Mouse (Mus musculus): ENCODE data around the gene Shroom3. TPM values are rescaled to one million over a fixed set of nuclear protein-coding genes. Genes with fewer than 3 reads are reported as not detected.

Shroom3 gene
- total RNA-seq, 2 experiments from 2014 or later = not detected

- no peak for ATAC-seq (replicated peaks; ENCODE audit: poor library complexity, severe bottlenecking)
Observed at GRCm38 (mm10) chr5:92742701-92743100, 59.5 kb downstream of the Shroom3 start.

- ATAC-seq (replicated peaks; ENCODE audit: poor library complexity, severe bottlenecking) = no peak
Observed at GRCm38 (mm10) chr5:92745390-92746253, 62.4 kb downstream of the Shroom3 start.

GRCm38 (mm10) chr5:92751488-92751887 is 68.3 kb downstream of the Shroom3 start:
- ATAC-seq (replicated peaks; ENCODE audit: poor library complexity, severe bottlenecking) = no peak

- no peak for ATAC-seq (replicated peaks; ENCODE audit: poor library complexity, severe bottlenecking)
Observed at GRCm38 (mm10) chr5:92755241-92755775, 72.1 kb downstream of the Shroom3 start.

GRCm38 (mm10) chr5:92759156-92759745 is 76.0 kb downstream of the Shroom3 start:
- ATAC-seq (replicated peaks; ENCODE audit: poor library complexity, severe bottlenecking) = no peak

GRCm38 (mm10) chr5:92760542-92760941 is 77.3 kb downstream of the Shroom3 start:
- no peak for ATAC-seq (replicated peaks; ENCODE audit: poor library complexity, severe bottlenecking)

GRCm38 (mm10) chr5:92761615-92762353 is 78.5 kb downstream of the Shroom3 start:
- no peak for ATAC-seq (replicated peaks; ENCODE audit: poor library complexity, severe bottlenecking)

- ATAC-seq (replicated peaks; ENCODE audit: poor library complexity, severe bottlenecking) = no peak
Observed at GRCm38 (mm10) chr5:92762425-92762824, 79.2 kb downstream of the Shroom3 start.

- ATAC-seq (replicated peaks; ENCODE audit: poor library complexity, severe bottlenecking) = no peak
Observed at GRCm38 (mm10) chr5:92763546-92763952, 80.3 kb downstream of the Shroom3 start.

- no peak for ATAC-seq (replicated peaks; ENCODE audit: poor library complexity, severe bottlenecking)
Observed at GRCm38 (mm10) chr5:92766301-92766700, 83.1 kb downstream of the Shroom3 start.

GRCm38 (mm10) chr5:92767194-92767777 is 84.1 kb downstream of the Shroom3 start:
- ATAC-seq (replicated peaks; ENCODE audit: poor library complexity, severe bottlenecking) = no peak

- ATAC-seq (replicated peaks; ENCODE audit: poor library complexity, severe bottlenecking) = no peak
Observed at GRCm38 (mm10) chr5:92767857-92768291, 84.6 kb downstream of the Shroom3 start.

- no peak for ATAC-seq (replicated peaks; ENCODE audit: poor library complexity, severe bottlenecking)
Observed at GRCm38 (mm10) chr5:92773821-92774220, 90.6 kb downstream of the Shroom3 start.

GRCm38 (mm10) chr5:92774419-92774818 is 91.2 kb downstream of the Shroom3 start:
- ATAC-seq (replicated peaks; ENCODE audit: poor library complexity, severe bottlenecking) = no peak

GRCm38 (mm10) chr5:92774893-92775292 is 91.7 kb downstream of the Shroom3 start:
- ATAC-seq (replicated peaks; ENCODE audit: poor library complexity, severe bottlenecking) = no peak

GRCm38 (mm10) chr5:92778395-92778794 is 95.2 kb downstream of the Shroom3 start:
- no peak for ATAC-seq (replicated peaks; ENCODE audit: poor library complexity, severe bottlenecking)

GRCm38 (mm10) chr5:92781082-92781481 is 97.8 kb downstream of the Shroom3 start:
- no peak for ATAC-seq (replicated peaks; ENCODE audit: poor library complexity, severe bottlenecking)

GRCm38 (mm10) chr5:92784037-92784860 is 101.0 kb downstream of the Shroom3 start:
- no peak for ATAC-seq (replicated peaks; ENCODE audit: poor library complexity, severe bottlenecking)

GRCm38 (mm10) chr5:92785870-92786436 is 102.7 kb downstream of the Shroom3 start:
- no peak for ATAC-seq (replicated peaks; ENCODE audit: poor library complexity, severe bottlenecking)

Data from granulocyte monocyte progenitor cell, adult 5-6 weeks (primary cell).